Mouse (Mus musculus) neural tube, embryonic 12.5 days (tissue): ENCODE results near the gene Gpc5. TPM values are rescaled to one million over a fixed set of nuclear protein-coding genes. Genes with fewer than 3 reads are reported as not detected.

ENCODE experiments used
- ATAC-seq: fragments of 200-750 bp; cut with Nextera tagmentation; 2 replicates; pipeline ENCODE4 v1.8.0; 2017; ENCODE audit warnings: low read depth, mild to moderate bottlenecking, moderate TSS enrichment, moderate library complexity; ENCODE audit not compliant: low FRiP score
- H3K27ac ChIP-seq: fragments of 300-500 bp; sonication (generic); 2 replicates; pipeline ENCODE4 v1.5.1; 2016
- H3K27me3 ChIP-seq: fragments of 300-500 bp; sonication (generic); replicated peaks from 2 replicates; pipeline ENCODE4 v1.6.1; 2016; ENCODE audit warnings: mild to moderate bottlenecking
- H3K36me3 ChIP-seq: fragments of 300-500 bp; sonication (generic); 2 replicates; pipeline ENCODE4 v1.6.1; 2016; ENCODE audit warnings: mild to moderate bottlenecking
- H3K4me1 ChIP-seq: fragments of 300-500 bp; sonication (generic); 2 replicates; pipeline ENCODE4 v1.6.1; 2016
- H3K4me2 ChIP-seq: fragments of 300-500 bp; sonication (generic); replicated peaks from 2 replicates; pipeline ENCODE4 v1.6.1; 2016; ENCODE audit warnings: mild to moderate bottlenecking
- H3K4me3 ChIP-seq: fragments of 300-500 bp; sonication (generic); 2 replicates; pipeline ENCODE4 v1.5.1; 2016
- H3K9ac ChIP-seq: fragments of 300-500 bp; sonication (generic); 2 replicates; pipeline ENCODE4 v1.6.1; 2016; ENCODE audit warnings: mild to moderate bottlenecking
- H3K9me3 ChIP-seq: fragments of 300-500 bp; sonication (generic); 2 replicates; pipeline ENCODE4 v1.6.1; 2016; ENCODE audit warnings: mild to moderate bottlenecking
- WGBS: fragments of 180-500 bp; shearing (Covaris S2); methylation state at CpG from one replicate; pipeline ENCODE4 v1.1.7; 2016; 5-methylcytosine and 5-hydroxymethylcytosine counted together
- polyA plus RNA-seq: library from polyadenylated mRNA; unstranded; fragments of >200 nt; fragmentation: Nextera tagmentation; extraction: Ambion mirVana; gene quantifications from 2 replicates; pipeline ENCODE4 v1.2.1, GENCODE M21; 2016

Gpc5 gene
- polyA plus RNA-seq, 1 experiment from 2014 or later, result 1.8 TPM

GRCm38 (mm10) chr14:115475234-115475633, 383.2 kb downstream of the Gpc5 start:
- H3K4me3 ChIP-seq, result no peak overlapping the region
- no peak overlapping the region for H3K9ac ChIP-seq
- no peak overlapping the region for H3K4me2 ChIP-seq
- H3K27me3 ChIP-seq, result no peaks in the 10 kb centered on the region
- H3K9me3 ChIP-seq, result no peaks in the 10 kb centered on the region
- no peaks in the 10 kb centered on the region for H3K4me1 ChIP-seq
- H3K36me3 ChIP-seq, result no peaks in the 10 kb centered on the region
- no peak overlapping the region for H3K27ac ChIP-seq
- ATAC-seq, result no peak
- WGBS, result 46% methylated on average over 4 of the region's 4 CpGs

- H3K27ac ChIP-seq, result no peak overlapping the region
- no peaks in the 10 kb centered on the region for H3K27me3 ChIP-seq
- 76% methylated on average over 14 of the region's 14 CpGs for WGBS
- no peak overlapping the region for H3K9ac ChIP-seq
- no peak overlapping the region for H3K4me3 ChIP-seq
- H3K36me3 ChIP-seq, result no peaks in the 10 kb centered on the region
- no peaks in the 10 kb centered on the region for H3K9me3 ChIP-seq
- no peaks in the 10 kb centered on the region for H3K4me1 ChIP-seq
- no peak overlapping the region for H3K4me2 ChIP-seq
- ATAC-seq, result no peak
These were observed 385.3 kb downstream of the Gpc5 start for GRCm38 (mm10) chr14:115477360-115477759.

GRCm38 (mm10) chr14:115485090-115485489, 393.1 kb downstream of the Gpc5 start:
- Histone ChIP-seq H3K9ac (no peak overlapping the region), H3K36me3 (no peaks in the 10 kb centered on the region), H3K4me3 (no peak overlapping the region), H3K4me2 (no peak overlapping the region), H3K27ac (no peak overlapping the region), H3K4me1 (no peaks in the 10 kb centered on the region), H3K27me3 (no peaks in the 10 kb centered on the region; the same call in 1 of the 2 replicates), H3K9me3 (no peaks in the 10 kb centered on the region)
- no peak for ATAC-seq

DNA sequence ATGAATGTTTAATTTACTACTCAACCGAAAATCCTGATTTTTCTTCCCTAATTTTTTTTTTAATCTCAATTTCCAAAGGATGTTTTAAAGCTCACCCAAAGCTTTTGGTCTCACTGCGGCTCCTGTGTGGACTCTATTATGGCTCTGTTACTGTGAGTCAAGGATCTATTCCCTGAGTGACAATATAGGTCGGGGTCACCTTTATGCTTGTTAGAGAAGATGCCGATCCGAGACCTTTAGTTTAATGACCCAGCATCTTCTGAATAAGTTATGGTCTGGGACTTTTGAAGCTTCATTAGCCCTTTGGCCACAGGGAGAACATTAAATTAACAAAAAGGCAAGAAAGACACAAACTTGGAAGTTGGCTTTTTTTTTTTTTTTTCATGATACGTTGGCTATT, 408.8 kb downstream of the Gpc5 start:
- Histone ChIP-seq H3K9ac (no peak overlapping the region), H3K27ac (no peak overlapping the region), H3K9me3 (no peaks in the 10 kb centered on the region), H3K36me3 (no peaks in the 10 kb centered on the region), H3K4me3 (no peak overlapping the region), H3K27me3 (no peaks in the 10 kb centered on the region), H3K4me1 (no peaks in the 10 kb centered on the region), H3K4me2 (no peak overlapping the region)
- 28% methylated on average over 6 of the region's 6 CpGs for WGBS
- no peak for ATAC-seq

- no peaks in the 10 kb centered on the region for H3K4me1 ChIP-seq
- no peaks in the 10 kb centered on the region for H3K36me3 ChIP-seq
- H3K9me3 ChIP-seq, result no peaks in the 10 kb centered on the region
- no peaks in the 10 kb centered on the region for H3K27me3 ChIP-seq
- no peak overlapping the region for H3K4me2 ChIP-seq
- no peak overlapping the region for H3K4me3 ChIP-seq
- H3K27ac ChIP-seq, result no peak overlapping the region
- WGBS, result 80% methylated on average over 4 of the region's 4 CpGs
- no peak for ATAC-seq
- H3K9ac ChIP-seq, result no peak overlapping the region
These were observed 454.7 kb downstream of the Gpc5 start for GRCm38 (mm10) chr14:115546516-115547282.

DNA sequence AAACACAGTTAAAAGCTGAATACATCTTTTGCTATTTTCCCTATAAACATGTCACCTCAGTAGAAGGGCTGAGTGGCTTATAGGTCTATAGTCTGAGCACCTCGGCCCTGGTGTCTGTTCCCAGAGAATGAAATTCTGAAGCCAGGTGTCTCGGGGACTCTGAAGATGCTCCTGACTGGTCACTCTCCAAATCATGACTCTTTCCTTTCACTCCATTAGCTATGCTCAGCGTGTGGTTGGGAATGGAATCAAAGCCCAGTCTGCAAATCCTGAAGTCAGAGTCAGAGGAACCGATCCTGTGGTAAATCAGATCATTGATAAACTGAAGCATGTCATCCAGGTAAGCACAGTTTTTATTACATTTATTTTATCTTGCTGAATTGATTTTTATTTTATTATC, 460.0 kb downstream of the Gpc5 start:
- no peaks in the 10 kb centered on the region for H3K36me3 ChIP-seq
- no peak overlapping the region for H3K27ac ChIP-seq
- 59% methylated on average over 4 of the region's 4 CpGs for WGBS
- H3K4me3 ChIP-seq, result no peak overlapping the region
- H3K9ac ChIP-seq, result no peak overlapping the region
- no peaks in the 10 kb centered on the region for H3K9me3 ChIP-seq
- no peaks in the 10 kb centered on the region for H3K4me1 ChIP-seq
- no peak overlapping the region for H3K4me2 ChIP-seq
- H3K27me3 ChIP-seq, result no peaks in the 10 kb centered on the region
- ATAC-seq, result no peak

GRCm38 (mm10) chr14:115580466-115581255, 488.6 kb downstream of the Gpc5 start:
- H3K4me2 ChIP-seq, result no peak overlapping the region
- no peak overlapping the region for H3K27ac ChIP-seq

GRCm38 (mm10) chr14:115581256-115581633, 489.2 kb downstream of the Gpc5 start:
- Histone ChIP-seq H3K9ac (no peak overlapping the region), H3K27me3 (no peaks in the 10 kb centered on the region), H3K36me3 (no peaks in the 10 kb centered on the region), H3K9me3 (no peaks in the 10 kb centered on the region), H3K27ac (no peak overlapping the region), H3K4me1 (no peaks in the 10 kb centered on the region), H3K4me3 (no peak overlapping the region), H3K4me2 (no peak overlapping the region)
- no peak for ATAC-seq
- 92% methylated on average over 2 of the region's 2 CpGs for WGBS

More at GRCm38 (mm10) chr14:115580466-115581255, 488.6 kb downstream of the Gpc5 start:
- no peak overlapping the region for H3K4me3 ChIP-seq
- no peaks in the 10 kb centered on the region for H3K4me1 ChIP-seq
- 89% methylated on average over 3 of the region's 3 CpGs for WGBS
- H3K27me3 ChIP-seq, result no peaks in the 10 kb centered on the region
- H3K36me3 ChIP-seq, result no peaks in the 10 kb centered on the region
- ATAC-seq, result no peak
- H3K9me3 ChIP-seq, result no peaks in the 10 kb centered on the region
- no peak overlapping the region for H3K9ac ChIP-seq

- 71% methylated on average over 8 of the region's 8 CpGs for WGBS
- Histone ChIP-seq H3K27me3 (no peaks in the 10 kb centered on the region), H3K4me3 (no peak overlapping the region)
These were observed 508.4 kb downstream of the Gpc5 start for GRCm38 (mm10) chr14:115600259-115601029.

DNA sequence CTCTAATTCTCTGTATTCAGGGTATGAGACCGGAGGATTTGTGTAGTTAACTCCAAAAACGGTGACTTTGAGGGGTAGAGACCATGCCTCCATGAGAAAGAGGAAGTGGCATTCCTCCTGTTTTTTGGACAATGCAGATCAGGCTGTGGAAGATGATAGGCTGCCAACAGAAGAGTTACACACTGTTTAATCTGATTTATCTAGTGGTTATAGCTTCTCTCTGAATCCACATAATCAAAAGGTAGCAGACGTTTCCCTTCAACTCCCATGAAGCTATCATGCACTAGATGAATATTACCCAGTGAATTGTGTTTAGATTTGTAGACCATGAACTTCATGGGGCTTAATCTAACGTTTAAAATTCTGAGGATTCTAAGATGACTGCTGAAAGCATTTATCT, 522.1 kb downstream of the Gpc5 start:
- H3K36me3 ChIP-seq, result no peaks in the 10 kb centered on the region
- no peak overlapping the region for H3K4me3 ChIP-seq
- no peaks in the 10 kb centered on the region for H3K27me3 ChIP-seq
- H3K27ac ChIP-seq, result no peak overlapping the region
- H3K4me1 ChIP-seq, result no peaks in the 10 kb centered on the region
- 76% methylated on average over 4 of the region's 4 CpGs for WGBS
- no peak overlapping the region for H3K4me2 ChIP-seq
- no peak overlapping the region for H3K9ac ChIP-seq
- no peak for ATAC-seq
- no peaks in the 10 kb centered on the region for H3K9me3 ChIP-seq

More at GRCm38 (mm10) chr14:115600259-115601029, 508.4 kb downstream of the Gpc5 start:
- no peaks in the 10 kb centered on the region for H3K4me1 ChIP-seq
- no peak overlapping the region for H3K9ac ChIP-seq
- H3K4me2 ChIP-seq, result no peak overlapping the region
- ATAC-seq, result peak; percentile 56; the same call in 1 of the 2 replicates
- H3K36me3 ChIP-seq, result no peaks in the 10 kb centered on the region
- H3K9me3 ChIP-seq, result no peaks in the 10 kb centered on the region
- no peak overlapping the region for H3K27ac ChIP-seq

- H3K9ac ChIP-seq, result no peak overlapping the region
- no peak overlapping the region for H3K4me2 ChIP-seq
- no peaks in the 10 kb centered on the region for H3K9me3 ChIP-seq
- H3K27me3 ChIP-seq, result no peaks in the 10 kb centered on the region
- no peak overlapping the region for H3K4me3 ChIP-seq
- no peak overlapping the region for H3K27ac ChIP-seq
- no peaks in the 10 kb centered on the region for H3K4me1 ChIP-seq
- 53% methylated on average over 2 of the region's 2 CpGs for WGBS
- no peaks in the 10 kb centered on the region for H3K36me3 ChIP-seq
- ATAC-seq, result no peak
These were observed 524.3 kb downstream of the Gpc5 start for GRCm38 (mm10) chr14:115616305-115616704.

- no peaks in the 10 kb centered on the region for H3K27me3 ChIP-seq
- H3K27ac ChIP-seq, result no peak overlapping the region
- WGBS, result 48% methylated on average over 7 of the region's 7 CpGs
- H3K36me3 ChIP-seq, result no peaks in the 10 kb centered on the region
- H3K9me3 ChIP-seq, result no peaks in the 10 kb centered on the region
- H3K4me2 ChIP-seq, result no peak overlapping the region
- no peak overlapping the region for H3K9ac ChIP-seq
- ATAC-seq, result peak; percentile 80
- H3K4me3 ChIP-seq, result no peak overlapping the region
- no peaks in the 10 kb centered on the region for H3K4me1 ChIP-seq
These were observed 524.8 kb downstream of the Gpc5 start for GRCm38 (mm10) chr14:115616846-115617245.
